Mouse (Mus musculus) C2C12 (cell line): ENCODE data around the gene Utrn.

ENCODE experiments used
- CTCF ChIP-seq: IDR thresholded peaks from one replicate; pipeline ENCODE4 v1.5.1; 2011; ENCODE audit not compliant: control insufficient read depth, insufficient read depth, insufficient read length
- MAX ChIP-seq: IDR thresholded peaks from one replicate; pipeline ENCODE4 v1.6.1; 2011; ENCODE audit warnings: mild to moderate bottlenecking, control low read depth
- MYOG ChIP-seq: IDR thresholded peaks from one replicate; pipeline ENCODE4 v1.6.1; 2011; ENCODE audit not compliant: control insufficient read depth, insufficient read length; ENCODE audit errors: extremely low read depth
- USF1 ChIP-seq: IDR thresholded peaks from one replicate; pipeline ENCODE4 v1.6.1; 2011; ENCODE audit warnings: low read depth, mild to moderate bottlenecking, control low read depth, moderate library complexity

DNA sequence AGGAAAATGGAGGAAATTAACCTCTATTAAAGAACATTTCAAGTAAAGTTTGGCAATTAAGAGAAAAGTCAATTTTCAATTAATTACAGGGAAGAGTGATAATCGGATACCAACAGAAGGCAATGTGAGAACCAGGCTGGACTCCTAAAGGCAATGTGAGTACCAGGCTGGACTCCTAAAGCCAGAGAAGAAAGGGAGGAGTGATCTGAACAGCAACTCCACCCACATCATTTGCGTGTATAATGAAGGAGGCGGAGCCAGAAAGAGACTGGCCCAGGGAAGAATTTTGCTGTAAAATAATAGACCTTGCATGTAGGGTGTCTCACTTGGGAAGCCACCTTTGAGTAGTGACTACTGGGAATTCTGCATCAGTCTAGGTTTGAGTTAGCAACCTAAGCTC, 334.4 kb downstream of the Utrn start:
- TF ChIP-seq CTCF (no peak), MYOG (no peak), MAX (no peak), USF1 (no peak)
